Mouse (Mus musculus): ENCODE data around the gene Impdh2.

The Impdh2 gene

DNA sequence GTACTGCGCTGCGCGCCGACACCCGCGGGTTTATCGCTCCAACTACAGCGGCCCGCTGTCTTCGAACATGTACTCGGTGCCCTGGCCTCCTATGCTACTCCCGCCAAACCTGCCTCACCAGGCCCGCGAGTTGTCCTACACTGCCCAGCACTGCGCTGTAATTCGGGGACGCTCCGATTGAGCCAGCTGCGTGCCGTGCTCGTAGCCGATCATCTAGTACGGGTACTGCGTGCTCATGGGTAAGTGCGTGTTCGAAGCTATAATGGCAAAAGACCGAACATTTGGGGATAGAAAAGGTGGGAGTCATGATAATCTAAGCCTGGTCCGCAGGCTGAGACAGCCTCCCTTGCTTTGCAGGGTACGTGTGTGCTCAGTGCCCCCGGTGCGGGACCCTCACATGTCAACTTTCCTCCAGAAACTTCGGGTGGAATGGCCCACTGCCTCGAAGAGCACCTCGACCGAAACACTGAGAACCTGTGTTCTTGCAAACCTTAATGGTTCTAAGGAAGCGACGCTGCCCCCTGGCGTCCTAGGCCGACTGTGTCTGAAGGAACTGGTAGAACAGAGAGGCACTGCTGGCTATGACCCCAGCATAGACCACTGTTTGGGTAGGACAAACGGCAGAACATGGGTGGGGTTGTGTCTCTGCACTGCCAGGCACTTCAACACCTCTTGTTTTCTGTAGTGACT is 10.3 kb downstream of the Impdh2 start:
- DNase-seq = peak; percentile 94

DNA sequence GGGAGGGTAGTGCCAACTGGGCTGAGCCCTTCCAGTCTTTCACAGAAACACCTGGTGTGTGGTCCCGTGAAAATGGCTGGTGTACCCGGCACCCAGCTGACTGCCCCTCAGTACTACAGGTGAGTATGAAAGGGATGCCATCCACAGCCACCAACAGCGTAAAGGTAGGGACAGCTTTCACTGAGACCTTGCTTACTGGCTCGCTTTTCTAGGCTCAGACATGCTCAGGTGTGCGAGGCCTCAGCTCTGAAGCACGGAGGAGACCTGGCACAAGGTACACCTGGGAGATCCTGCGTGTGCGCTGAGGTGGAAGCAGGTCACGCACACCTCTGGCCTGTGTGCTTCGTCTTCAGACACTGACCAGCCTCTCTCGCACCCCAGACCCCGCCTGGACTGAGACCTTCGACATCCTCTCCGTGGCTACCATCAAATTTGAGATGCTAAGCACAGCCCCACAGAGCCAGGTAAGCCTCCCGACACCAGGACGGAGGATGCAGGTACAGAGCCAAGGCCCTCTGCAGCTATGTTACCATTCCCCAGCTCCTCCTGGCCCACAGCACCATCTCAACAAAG is 11.4 kb downstream of the Impdh2 start:
- no peak for DNase-seq

DNA sequence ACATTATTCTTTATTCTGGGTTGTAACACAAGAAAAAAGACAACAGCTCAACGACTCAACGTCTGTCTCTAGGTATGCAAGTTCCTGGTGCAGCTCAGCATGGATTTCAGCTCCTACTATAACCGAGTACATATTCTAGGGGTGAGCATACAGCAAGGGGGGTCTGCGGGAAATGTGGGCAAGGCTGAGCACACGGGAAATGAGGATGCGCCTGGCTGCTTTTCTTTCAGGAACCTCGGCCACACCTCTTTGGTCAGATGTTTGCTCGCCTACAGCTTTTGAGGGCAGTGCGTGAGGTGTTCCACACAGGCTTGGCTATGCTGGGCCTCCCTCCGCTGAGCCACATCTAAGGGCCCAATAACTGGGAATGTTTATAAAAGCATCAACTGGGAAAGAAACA is 12.2 kb downstream of the Impdh2 start:
- no peak for DNase-seq

DNA sequence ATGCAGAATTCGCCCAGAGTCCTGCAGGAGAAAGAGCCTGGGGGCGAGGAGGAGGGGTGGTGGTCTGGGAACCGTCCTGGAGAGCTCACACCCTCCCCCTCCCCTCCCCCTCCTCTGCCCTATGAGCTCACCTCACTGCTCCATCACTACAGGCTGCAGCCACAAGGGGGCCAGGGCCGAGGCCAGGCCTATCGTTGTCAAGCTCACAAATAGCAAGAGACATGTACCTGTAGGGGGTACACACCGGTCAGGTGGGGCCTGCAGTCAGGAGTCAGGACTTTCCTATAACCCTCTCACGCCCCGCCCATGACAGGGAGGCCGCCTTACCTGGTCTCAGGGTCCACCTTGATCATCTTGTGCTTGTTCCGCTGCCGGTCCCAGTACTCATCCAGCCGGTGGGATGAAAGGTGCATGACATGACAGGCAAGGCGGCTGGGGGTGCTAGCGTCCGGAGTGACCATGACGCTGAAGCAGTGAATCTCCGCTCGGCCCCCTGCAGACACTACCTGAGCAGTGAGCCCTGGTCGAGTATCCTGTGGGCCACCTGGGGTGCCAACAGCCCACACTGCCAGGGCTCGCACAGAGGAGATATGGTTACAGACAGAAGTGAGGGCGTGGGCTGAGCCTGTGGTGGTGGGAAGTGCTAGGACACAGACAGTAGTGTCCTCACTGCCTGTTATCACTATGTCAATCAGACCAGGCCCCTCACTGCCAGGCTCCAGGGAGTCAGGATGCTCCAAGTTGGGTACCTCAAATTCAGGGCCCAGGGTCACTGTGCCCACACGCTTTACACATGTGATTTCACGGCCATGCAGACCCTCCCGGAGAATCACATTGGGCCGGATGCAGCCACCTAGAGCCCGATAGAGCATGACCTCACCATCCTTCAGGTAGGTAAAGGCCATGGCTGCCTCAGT is 13.9 kb downstream of the Impdh2 start:
- peak; percentile 62 for DNase-seq

DNA sequence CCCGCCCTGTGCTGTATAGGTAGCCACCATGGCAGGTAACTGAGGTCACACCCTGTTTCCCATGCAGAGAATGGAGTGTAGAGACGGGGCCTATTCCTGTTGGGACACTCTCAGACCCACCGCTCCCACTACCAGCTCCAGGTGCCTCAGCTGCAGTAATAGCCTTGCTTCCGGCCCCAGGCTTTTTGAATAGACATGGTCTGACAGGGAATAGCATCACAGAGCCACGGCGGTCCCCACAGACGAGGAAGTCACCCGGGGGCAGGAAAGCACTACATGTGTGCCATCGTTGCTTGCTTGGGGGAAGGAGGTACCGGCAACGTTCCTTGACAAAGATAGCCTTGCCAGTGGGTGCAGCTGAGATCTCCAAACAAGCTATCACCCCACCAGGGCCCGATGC is 14.8 kb downstream of the Impdh2 start:
- DNase-seq = no peak

DNA sequence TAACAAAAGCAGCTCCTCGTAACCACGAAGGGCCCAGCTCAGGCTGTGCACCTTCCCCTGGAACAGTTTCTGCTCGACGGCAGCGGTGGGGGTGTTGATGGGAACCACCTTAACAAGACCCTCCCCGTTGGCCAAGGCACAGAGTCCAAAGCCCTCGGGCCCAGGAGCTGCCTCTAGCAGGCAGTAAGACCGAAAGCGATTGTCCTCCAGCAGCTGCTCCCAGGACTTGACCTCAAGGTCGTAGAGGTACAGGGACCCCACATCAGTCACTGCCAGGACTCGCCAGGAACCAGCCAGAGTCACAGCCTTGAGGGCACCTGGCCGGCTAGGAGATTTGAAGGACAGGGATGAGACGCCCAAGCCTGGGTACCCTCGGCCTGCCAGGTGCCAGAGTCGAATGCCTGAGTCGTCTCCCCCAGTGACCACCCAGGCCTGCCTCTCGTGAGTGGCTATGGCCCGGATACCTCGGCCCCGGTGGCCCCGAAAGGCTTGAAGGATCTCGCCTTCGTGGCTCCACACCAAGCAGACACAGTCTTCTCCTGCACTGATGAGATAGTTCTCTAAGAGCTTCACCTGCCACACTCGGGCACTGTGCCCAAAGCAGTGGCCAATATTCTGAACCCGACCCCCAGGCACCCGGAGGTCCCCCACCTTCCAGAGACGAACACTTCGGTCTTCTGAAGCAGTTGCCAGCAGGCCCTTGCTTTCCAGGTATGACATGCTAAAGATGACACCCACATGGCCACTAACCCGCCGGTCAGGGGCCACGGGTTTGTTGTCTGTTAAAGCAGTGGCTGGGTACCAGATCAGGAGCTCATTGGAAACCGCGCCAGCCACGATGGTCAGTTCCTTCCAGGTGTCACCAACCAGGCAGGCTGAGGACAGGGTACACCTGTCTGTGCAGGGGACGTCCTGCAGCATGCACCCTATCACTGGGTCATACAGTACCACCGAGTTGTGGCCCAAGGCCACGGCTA is 15.5 kb downstream of the Impdh2 start:
- no peak for DNase-seq

DNA sequence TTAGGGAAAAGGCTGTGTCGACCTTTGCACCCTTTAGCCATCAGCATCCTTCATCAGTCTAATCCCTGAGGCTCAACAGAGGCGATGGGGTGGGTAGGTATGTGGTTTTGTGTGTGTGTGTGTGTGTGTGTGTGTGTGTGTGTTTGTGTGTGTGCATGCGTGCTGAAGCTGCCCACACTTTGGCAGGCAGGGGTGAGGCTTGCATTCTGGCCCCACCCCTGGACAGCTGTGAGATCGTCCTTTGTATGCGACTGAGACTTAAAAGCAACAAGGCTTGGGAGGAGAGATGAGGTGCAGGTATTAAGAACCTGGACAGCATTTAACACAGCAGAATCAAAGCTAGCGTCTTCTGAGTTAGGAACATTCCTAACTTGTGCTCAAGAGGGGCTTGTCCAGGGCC is 16.9 kb downstream of the Impdh2 start:
- no peak for DNase-seq

DNA sequence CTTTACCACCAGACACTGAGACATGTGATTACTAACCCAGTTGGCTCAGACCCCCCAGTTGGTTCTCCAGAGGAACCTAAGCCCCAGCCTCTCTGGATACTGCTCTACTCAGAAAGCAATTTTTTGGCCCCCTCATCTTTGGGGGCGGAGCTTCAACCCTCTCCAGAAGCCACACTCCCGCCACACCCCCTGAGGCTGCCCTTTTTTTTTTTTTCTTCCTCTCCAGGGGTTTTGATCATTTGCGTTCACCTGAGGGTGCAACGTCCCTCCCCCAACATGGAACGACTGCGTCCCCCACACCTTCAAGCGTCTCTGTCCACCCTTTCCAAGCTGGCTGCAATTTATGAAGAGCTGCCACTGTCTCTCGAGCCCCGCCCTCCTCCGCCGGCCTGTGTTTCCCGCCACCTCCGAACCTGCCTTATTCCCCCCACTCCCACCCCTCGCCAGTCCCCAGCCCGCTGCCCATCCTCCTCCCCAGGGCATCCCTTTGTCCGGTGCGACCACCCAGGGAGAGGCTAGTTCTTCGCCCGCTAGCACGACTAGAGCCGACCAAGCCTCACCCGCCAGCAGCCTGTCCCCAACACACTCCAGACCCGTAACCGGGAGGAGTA is 18.0 kb downstream of the Impdh2 start:
- peak; percentile 72 for DNase-seq

DNA sequence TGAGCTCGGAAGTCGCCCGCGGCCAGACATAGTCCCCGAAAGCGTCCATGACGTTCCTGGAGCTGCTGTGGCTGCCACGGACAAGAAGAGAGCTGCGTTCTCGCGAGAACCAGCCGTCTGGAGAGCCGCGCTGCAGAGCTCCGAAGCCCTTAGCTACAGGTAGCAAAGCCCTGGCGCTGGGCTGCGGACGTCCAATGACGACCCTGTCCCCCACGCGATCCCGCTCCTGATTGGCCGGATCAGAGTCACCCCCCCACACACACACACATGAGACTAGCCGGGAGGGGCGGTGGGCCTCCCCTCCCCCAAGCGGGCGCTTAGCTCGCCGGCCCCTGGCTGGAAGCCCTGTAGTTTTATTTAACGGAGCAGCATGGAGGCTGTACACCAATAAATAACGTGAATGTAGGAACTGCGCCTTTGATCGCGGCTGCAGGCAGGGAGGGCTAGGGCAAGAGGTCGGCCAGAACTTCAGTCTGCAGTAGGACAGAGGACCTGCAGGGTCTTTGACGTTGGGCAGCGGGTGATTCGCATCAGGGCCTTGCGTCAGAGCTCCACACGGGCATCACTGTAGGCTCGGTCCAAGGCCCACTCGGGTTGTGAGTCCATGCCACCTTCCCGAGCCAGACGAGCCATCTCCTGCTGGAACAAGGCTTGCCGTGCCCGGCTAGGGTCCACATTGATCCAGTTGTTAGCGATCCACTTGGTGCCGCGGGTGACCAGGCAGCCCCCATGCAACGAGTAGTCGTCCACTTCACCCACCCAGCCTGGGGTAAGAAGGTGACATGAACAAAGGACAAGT is 18.7 kb downstream of the Impdh2 start, which contains the start of gene Wdr6:
Gene Wdr6, minus strand, starts transcription at position 195 of the 799 bp plus-strand sequence.
- peak; percentile 96 for DNase-seq

DNA sequence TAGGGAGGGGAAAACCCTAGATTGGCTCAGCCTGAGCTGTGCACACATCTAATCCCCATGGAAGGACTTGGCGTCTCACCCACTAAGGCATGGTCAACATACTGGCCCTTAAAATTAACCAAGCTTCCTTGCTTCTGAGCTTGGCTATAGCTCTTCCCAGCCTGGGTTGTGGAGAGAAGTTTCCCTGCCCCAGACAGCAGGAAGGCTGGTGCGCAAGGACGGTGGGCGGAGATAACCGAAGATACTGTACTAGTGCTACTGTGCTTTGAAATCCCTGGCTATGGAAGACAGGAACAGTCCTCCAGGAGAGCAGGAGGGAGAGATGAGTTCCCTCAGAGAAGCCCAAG is 19.2 kb downstream of the Impdh2 start:
- DNase-seq = no peak

DNA sequence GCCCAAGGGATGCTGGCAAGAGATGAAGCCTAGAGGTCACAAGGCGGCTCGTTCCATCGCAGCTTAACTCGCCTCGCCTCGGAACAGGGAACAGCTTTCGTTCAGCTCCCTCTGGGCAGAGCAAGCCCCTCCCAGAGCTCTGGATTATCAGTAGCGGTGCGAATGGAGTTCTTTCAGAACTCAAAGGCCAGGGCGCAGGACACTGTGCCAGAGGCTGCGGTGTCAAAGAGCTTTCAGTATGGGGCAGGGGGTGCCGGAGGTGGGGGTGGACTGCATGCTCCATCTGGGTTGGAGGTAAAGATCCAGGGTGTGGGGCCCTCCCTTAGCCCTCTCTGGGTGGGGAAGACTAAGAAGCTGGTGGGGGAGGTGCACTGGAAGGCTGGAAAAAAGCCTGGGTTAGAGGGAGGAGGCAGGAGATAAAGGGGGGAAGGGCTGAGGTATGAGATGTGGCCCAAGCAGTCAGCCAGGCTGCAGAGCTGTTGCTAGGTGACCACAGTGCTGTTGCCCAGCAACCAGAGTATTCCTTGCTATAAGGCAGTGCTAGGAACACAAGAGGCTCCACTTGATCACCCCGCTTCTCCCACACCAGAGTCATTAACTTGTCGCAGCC is 27.6 kb downstream of the Impdh2 start:
- peak; percentile 77 for DNase-seq

DNA sequence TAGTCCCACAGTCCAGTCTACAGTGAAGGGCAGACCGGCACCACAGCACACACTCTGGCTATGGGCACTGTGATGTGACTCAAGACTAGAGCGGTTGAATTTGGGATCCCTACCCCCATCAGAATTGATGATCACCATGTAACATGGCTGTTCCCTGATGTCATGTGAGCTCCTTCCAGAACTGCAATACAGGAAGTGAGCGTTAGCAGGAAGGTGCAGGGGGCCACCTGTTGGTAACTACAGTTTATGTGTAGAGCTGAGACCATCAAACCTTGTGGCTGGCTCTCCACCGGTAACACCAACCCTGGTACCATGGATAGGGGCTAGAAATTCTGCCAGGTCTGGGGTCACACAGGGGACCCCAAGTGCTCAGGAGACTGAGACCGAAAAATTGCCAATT is 29.1 kb downstream of the Impdh2 start:
- DNase-seq = no peak

DNA sequence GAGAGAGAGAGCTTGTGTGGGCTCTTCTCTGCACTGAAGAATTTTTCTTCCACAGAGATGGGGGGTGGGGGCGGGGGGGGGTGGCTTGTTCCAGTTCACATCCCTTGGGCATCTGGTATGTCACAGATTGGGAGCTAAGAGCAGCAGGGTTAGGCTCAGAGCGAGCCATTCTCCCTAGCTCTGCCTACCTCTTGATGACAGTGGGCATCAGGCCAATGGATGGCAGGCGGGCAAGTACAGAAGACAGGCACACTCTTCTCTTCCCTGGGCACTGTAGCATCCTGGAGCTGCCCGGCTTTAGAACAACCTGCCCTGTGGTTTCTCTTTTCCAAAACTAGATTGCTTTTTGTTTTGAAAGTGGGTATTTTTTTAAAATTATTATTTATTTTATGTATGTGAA is 31.4 kb downstream of the Impdh2 start:
- DNase-seq = no peak

DNA sequence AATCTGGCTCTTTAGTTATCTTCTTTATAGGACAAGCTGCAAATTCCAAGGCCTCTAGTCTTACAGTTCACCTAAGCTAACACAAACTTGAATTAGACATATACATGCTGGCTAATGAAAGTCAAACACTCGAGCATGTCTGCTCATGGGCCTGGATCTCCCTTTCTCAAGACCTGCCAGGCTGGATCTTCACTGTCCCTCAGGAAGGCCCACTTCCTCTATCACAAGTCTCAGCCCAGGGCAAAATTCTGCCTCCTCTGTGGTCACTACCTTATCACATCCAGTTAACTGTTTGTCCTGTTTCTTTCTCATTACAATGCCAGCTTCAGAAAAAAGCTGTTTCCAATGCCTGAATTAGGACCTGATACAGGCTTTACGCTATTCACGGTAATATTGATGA is 34.3 kb downstream of the Impdh2 start:
- no peak for DNase-seq

DNA sequence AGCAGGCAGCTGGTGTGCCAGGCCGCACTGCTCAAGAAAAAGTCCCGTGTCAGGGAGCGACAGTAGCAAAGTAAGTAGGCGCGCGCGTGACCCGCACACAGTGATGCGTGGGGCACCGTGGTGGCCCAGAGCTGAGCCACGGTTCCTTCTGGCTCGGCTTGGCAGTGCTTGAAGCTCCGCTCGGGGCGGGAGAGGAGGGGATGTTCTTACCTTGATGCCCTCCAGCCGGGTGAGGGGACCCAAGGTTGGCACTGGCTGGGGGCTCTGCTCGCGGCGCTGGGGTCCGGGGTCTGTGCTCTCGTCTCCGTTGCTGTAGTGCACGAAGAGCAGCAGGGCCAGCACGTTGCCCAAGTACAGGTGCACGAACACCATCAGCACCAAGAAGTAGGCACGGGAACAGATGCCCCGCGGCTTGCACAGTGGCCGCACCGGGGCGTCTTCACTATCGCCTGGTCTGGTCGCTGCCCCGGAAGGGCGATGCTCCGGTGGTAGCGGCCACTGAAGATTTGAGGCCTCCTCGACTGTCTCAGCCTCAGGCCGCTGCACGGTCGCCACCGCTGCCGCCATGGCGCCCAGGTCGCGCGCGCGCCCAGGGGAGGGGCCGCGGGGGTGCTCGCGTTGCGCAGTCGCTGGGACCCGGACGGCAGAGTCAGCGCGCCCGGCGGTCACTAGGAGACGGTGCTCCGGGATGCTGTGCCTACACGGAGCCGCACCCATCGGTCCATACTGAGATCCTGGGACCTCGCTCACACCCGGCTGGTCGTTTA is 37.1 kb downstream of the Impdh2 start, which contains the start of gene P4htm:
Gene P4htm, minus strand, starts transcription at position 670 of the 767 bp plus-strand sequence.
- DNase-seq = peak; percentile 80

DNA sequence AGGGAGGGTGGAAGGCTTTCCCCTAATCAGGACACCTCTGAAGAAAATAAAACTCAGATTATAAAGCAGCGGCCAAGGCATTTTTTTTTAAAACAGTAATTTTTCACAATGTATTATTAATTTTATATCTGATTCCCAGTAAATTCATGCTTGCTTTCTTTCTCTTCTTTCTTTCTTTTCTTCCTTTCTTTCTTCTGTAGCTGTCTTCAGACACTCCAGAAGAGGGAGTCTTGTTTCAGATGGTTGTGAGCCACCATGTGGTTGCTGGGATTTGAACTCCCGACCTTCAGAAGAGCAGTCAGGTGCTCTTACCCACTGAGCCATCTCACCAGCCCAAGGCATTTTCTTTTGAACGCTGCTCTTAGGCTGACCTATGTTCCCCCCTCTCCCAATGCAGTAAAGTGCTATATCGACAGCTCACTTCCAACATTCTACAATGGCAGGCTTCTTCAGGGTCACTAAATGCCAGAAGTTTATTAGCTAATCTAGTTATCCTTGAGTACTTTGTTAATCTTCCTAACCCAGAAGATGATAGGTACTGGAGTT is 39.0 kb downstream of the Impdh2 start:
- no peak for DNase-seq

DNA sequence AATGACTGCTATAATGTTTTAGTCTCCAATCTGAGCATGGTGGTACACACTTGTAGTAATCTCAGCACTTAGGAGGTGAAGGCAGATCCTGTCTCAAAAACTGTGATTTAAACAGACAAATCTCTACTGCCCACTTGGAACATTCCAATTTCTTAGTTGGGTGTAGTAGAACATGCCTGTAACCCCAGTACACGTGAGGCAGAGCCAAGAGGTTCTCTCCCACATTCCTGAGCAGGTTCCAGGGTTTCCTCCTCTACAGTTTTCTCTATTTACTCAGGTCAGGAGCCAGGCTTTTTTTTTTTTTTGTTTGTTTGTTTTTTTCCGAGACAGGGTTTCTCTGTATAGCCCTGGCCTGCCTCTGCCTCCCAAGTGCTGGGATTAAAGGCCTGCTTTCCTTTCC is 39.9 kb downstream of the Impdh2 start:
- DNase-seq = peak; percentile 73

DNA sequence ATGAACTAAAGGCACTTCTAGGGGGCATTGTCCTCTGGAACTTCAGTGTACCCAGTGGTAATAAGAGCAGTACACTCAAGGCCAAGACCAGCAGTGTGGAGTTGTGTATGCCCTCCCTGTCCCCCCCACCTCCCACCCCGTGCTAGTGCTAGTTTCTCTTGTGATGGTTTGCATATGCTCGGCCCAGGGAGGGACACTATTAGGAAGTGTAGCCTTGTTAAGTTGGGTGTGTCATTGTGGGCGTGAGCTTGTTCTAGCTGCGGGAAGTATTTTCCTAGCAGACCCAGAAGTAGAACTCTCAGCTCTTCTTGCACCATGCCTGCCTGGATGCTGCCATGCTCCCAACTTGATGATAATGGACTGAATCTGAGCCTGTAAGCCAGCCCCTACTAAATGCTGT is 41.9 kb downstream of the Impdh2 start:
- no peak for DNase-seq

DNA sequence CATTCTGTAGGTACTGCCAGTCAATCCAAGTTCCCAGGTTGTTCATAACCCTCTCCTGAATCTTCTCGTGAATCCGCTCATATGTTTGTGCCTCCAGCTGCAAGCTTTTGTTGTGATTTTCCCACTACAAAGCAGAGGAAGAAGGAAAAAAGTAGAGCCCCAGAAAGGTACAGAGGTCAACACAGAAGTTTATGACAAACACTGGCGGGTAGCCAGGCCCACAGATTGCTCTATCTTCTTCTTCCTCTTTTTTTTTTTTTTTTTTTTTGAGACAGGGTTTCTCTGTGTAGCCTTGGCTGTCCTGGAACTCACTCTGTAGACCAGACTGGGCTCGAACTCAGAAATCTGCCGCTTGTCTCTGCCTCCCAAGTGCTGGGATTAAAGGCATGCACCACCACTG is 47.8 kb downstream of the Impdh2 start:
- DNase-seq = peak; percentile 44

DNA sequence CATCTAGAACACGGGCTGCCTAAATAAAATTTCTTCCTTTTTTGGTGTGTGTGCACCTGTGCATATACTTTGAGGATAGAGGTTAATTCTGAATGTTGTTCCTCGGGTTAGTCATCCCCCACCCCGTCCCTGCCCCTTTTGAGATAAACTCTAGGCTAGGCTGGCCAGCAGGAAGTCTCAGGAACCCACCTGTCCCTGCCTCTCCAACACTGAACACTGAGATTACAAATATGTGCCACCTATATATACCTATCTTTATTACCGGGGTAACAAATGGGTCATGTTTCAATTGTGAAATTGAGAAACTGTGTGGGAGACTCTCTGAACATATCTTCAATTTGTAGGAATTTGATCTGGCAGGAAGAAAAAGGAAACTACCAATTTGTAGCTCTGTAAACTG is 48.8 kb downstream of the Impdh2 start:
- DNase-seq = no peak

All from lung, postnatal 36 days (tissue).